Mouse (Mus musculus) kidney, embryonic 14.5 days (tissue): ENCODE results near the gene Scap. TPM values are rescaled to one million over a fixed set of nuclear protein-coding genes. Genes with fewer than 3 reads are reported as not detected.

Experiments used
- ATAC-seq: fragments of 200-750 bp; cut with Nextera tagmentation; 2 replicates; pipeline ENCODE4 v1.8.0; 2017; ENCODE audit warnings: moderate number of reproducible peaks, mild to moderate bottlenecking, moderate TSS enrichment, moderate library complexity; ENCODE audit not compliant: low FRiP score, low TSS enrichment
- H3K27ac ChIP-seq: fragments of 300-500 bp; sonication (generic); 2 replicates; pipeline ENCODE4 v1.5.1; 2014; ENCODE audit warnings: low read depth, mild to moderate bottlenecking, low read length, moderate library complexity, mixed read lengths
- H3K27me3 ChIP-seq: fragments of 300-500 bp; sonication (generic); 2 replicates; pipeline ENCODE4 v1.6.1; 2014; ENCODE audit warnings: mild to moderate bottlenecking, low read length; ENCODE audit not compliant: control insufficient read depth, insufficient read depth
- H3K36me3 ChIP-seq: fragments of 300-500 bp; sonication (generic); 2 replicates; pipeline ENCODE4 v1.6.1; 2014; ENCODE audit warnings: low read length, mixed read lengths; ENCODE audit not compliant: control insufficient read depth, insufficient read depth
- H3K4me1 ChIP-seq: fragments of 300-500 bp; sonication (generic); 2 replicates; pipeline ENCODE4 v1.6.1; 2014; ENCODE audit warnings: low read length, mixed read lengths; ENCODE audit not compliant: control insufficient read depth, insufficient read depth
- H3K4me2 ChIP-seq: fragments of 300-500 bp; sonication (generic); replicated peaks from 2 replicates; pipeline ENCODE4 v1.6.1; 2014; ENCODE audit warnings: low read depth, mild to moderate bottlenecking, low read length
- H3K4me3 ChIP-seq: fragments of 300-500 bp; sonication (generic); 2 replicates; pipeline ENCODE4 v1.5.1; 2014; ENCODE audit warnings: mild to moderate bottlenecking, low read length
- H3K9ac ChIP-seq: fragments of 300-500 bp; sonication (generic); 2 replicates; pipeline ENCODE4 v1.6.1; 2014; ENCODE audit warnings: low read depth, mild to moderate bottlenecking, low read length, moderate library complexity
- H3K9me3 ChIP-seq: fragments of 300-500 bp; sonication (generic); 2 replicates; pipeline ENCODE4 v1.6.1; 2016; ENCODE audit warnings: low read length; ENCODE audit not compliant: control insufficient read depth
- WGBS: fragments of 180-500 bp; shearing (Covaris S2); extraction: QIAGEN DNeasy Blood & Tissue Kit; methylation state at CpG from one replicate; pipeline ENCODE4 v1.1.7; 2014; 5-methylcytosine and 5-hydroxymethylcytosine counted together
- polyA plus RNA-seq: library from polyadenylated mRNA; unstranded; fragments of >200 nt; fragmentation: Nextera tagmentation; extraction: Ambion mirVana; gene quantifications from 2 replicates; pipeline ENCODE4 v1.2.1, GENCODE M21; 2014

Gene Scap
- polyA plus RNA-seq, 1 experiment from 2014 or later = 37.5 TPM

DNA sequence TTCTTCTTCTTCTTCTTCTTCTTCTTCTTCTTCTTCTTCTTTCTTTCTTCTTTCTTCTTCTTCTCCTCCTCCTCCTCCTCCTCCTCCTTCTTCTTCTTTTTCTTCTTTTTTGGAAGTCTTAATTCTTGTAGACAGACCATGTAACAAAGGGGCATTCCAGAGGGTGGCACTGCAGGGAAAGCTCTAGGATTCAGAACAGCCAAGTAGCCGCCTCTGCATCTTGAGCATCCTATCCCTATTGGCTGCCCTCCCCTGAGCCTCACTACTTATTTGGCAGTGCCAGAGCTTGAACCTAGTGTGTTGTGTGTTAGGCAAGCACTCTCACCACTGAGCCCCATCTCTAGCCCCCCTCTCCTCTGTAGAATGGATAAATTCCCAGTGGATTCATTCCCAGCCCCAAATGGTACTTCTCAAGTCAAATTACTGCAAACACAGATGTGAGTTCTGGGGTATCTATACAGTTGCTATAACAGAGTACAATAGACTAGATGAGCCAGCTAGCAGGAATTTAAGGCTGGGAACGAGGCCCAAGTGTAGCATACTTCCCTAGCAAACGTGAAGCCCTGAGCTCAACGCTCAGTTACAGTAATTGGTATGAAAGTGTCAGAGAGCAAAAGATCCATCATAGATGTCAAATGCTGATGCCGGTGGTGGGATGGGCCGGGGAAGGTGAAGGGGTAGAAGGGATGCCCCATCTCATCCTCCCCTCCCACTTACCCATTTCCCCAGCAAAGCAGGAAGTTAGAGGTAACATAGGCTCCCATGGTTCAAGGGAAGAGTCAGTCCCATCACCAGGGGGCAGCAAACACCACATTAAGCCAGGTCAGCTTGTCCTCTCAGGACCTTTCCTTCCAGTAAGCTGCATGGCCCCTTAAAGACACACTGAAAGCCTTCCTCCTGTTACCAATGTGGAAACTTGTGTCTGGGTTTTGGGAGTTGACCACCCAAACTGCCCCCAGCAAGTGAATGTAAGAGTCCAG lies 78.1 kb downstream of the Scap start:
- no peak overlapping the region for H3K4me2 ChIP-seq
- no peak overlapping the region for H3K4me3 ChIP-seq
- no peak overlapping the region for H3K27ac ChIP-seq
- 41% methylated on average over 6 of the region's 6 CpGs for WGBS
- no peak overlapping the region for H3K9ac ChIP-seq
- ATAC-seq = 0 out of 2 replicates have a peak, but pooled peaks have one; percentile 30
- no peaks in the 10 kb centered on the region for H3K36me3 ChIP-seq
- no peaks in the 10 kb centered on the region for H3K27me3 ChIP-seq
- H3K4me1 ChIP-seq = peaks cover 11% of the 10 kb centered on the region
- no peaks in the 10 kb centered on the region for H3K9me3 ChIP-seq

DNA sequence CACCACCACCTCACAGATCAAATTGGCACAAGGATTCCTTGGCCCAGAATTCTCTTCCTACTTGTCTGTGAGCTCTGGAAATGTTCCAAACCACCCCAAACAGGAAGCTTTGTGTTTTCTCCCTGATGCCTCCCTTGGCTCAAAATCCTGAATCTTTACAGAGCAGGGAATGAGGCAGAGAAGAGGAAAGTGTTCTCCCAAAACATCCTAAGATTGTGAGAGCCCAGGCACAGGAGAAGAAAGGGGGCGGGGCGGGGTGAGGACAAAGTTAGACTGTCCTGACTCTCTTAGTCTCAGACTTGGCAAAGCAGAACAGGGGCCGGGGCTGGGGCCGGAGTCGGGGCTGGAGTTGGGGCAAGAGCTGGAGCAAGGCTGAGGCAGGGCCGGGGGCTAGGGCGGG lies 79.8 kb downstream of the Scap start:
- no peak overlapping the region for H3K4me2 ChIP-seq
- H3K36me3 ChIP-seq = no peaks in the 10 kb centered on the region
- no peak for ATAC-seq
- H3K9ac ChIP-seq = no peak overlapping the region
- no peak overlapping the region for H3K4me3 ChIP-seq
- 80% methylated on average over 7 of the region's 7 CpGs for WGBS
- no peaks in the 10 kb centered on the region for H3K27me3 ChIP-seq
- no peak overlapping the region for H3K27ac ChIP-seq
- peaks cover 5% of the 10 kb centered on the region; the same call in 1 of the 2 replicates for H3K4me1 ChIP-seq
- H3K9me3 ChIP-seq = no peaks in the 10 kb centered on the region

DNA sequence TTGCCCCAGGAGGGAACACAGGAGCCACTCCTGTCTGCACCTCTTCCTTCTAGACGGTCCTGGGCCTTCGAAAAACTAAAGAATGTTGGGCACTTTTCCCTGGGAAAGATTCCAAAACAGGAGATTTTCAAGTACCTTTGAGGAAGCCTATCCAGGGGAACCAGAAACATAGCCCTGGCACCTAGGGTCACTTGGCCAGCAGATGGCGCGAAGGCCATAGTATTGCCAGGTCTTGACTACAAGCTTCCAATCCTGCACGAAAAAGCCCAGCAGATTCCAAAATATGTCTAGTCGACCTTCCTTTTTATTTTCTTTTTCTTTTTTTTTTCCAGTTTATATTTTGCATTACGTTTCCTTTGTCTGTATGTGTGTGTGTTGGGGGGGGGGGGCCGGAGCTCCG lies 80.7 kb downstream of the Scap start:
- Histone ChIP-seq H3K36me3 (no peaks in the 10 kb centered on the region), H3K9ac (no peak overlapping the region), H3K27ac (no peak overlapping the region), H3K4me1 (peaks cover 1% of the 10 kb centered on the region; the same call in 1 of the 2 replicates), H3K9me3 (no peaks in the 10 kb centered on the region), H3K4me2 (no peak overlapping the region), H3K27me3 (no peaks in the 10 kb centered on the region), H3K4me3 (no peak overlapping the region)
- ATAC-seq = no peak
- 52% methylated on average over 9 of the region's 9 CpGs for WGBS

DNA sequence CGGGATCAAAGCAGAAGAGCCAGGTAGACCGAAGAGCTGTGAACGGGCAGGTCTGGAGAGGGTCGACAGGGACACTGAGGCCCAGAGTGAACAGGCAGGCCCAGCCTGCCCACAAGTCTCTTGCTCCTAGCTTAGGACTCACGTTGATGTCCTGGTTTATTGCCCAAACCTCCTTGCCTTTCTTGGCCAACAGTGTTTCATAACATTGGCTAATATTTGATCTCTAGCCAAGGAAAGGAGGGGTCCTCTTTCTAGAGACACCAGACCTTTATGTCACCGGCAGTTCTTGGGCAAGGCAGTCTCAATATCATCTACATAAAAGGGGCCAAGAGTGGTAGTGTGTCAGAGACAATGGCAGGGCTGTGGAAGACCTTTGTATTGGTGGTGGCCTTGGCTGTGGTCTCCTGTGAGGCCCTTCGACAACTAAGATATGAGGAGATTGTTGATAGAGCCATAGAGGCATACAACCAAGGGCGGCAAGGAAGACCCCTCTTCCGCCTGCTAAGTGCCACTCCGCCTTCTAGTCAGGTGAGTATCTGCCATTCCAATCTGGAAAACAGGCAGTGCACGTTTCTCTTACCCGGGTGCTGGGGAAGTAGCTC lies 86.5 kb downstream of the Scap start, which contains the start of gene Ngp:
TSS of gene Ngp (plus strand) at position 237 of the 602 bp plus-strand sequence.
- Histone ChIP-seq H3K36me3 (no peaks in the 10 kb centered on the region), H3K27ac (no peak within 1 kb of the TSS), H3K9ac (no peak within 1 kb of the TSS), H3K9me3 (no peaks in the 10 kb centered on the region), H3K27me3 (no peaks in the 10 kb centered on the region), H3K4me3 (no peak within 1 kb of the TSS), H3K4me1 (no peaks in the 10 kb centered on the region), H3K4me2 (no peak within 1 kb of the TSS)
- ATAC-seq = no peak
- 90% methylated on average over 12 of the region's 12 CpGs for WGBS

DNA sequence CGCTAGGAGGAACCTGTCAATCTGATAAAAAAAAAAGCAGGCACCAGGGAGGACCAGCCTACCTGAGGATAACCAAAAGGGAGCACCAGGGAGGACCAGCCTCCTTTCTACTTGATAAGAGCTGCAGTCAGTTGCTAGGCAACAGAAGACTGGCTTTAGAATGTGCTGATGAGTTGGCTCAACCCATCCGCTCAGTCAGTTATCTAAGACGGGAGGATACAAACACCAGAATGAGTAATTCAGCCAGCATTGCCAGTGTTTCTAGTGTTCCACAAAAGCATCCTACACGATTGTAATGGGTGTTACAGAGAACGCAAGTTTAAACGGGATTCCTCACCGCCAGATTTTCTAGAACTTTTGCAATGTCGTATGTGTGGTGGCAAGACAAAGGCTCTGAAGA lies 98.2 kb downstream of the Scap start:
- no peaks in the 10 kb centered on the region for H3K4me1 ChIP-seq

DNA sequence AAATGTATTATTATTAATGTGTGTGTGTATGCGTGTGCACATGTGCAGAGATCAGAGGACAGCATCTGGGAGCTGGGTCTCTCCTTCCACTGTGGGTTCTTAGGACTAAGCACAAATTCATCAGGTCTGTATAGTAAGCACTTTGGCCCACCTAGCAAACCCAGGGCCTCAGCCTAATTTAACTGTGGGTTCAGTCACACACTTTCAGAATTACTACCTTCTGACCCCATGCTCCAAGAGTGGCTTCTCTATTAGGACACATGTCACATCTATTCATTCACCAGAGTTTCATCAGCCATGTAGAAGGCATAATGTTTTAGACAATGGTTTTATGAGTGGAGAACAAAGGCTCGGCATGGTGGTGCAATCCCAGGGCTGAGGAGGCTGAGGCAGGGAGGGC lies 100.0 kb downstream of the Scap start:
- H3K9me3 ChIP-seq = no peaks in the 10 kb centered on the region
- H3K27me3 ChIP-seq = no peaks in the 10 kb centered on the region
- H3K9ac ChIP-seq = no peak overlapping the region
- peaks cover 33% of the 10 kb centered on the region for H3K36me3 ChIP-seq
- no peak overlapping the region for H3K4me3 ChIP-seq
- no peak overlapping the region for H3K4me2 ChIP-seq
- H3K27ac ChIP-seq = no peak overlapping the region
- WGBS = 96% methylated on average over 2 of the region's 2 CpGs
- ATAC-seq = no peak
- H3K4me1 ChIP-seq = no peaks in the 10 kb centered on the region

More for the DNA sequence above, 98.2 kb downstream of the Scap start:
- ATAC-seq = no peak
- WGBS = 89% methylated on average over 8 of the region's 8 CpGs
- Histone ChIP-seq H3K4me2 (no peak overlapping the region), H3K36me3 (peaks cover 35% of the 10 kb centered on the region), H3K4me3 (no peak overlapping the region), H3K27me3 (no peaks in the 10 kb centered on the region), H3K27ac (no peak overlapping the region), H3K9ac (no peak overlapping the region), H3K9me3 (no peaks in the 10 kb centered on the region)

Other genes with a start within 250 kb of the Scap start
- gene Smarcc1, start 215.6 kb upstream of the Scap start, polyA plus RNA-seq = 99.3 and 198 TPM in 2 replicates
- gene Dhx30, start 215.5 kb upstream of the Scap start, polyA plus RNA-seq = 122 and 142 TPM in 2 replicates
- gene Cspg5, start 89.5 kb upstream of the Scap start, polyA plus RNA-seq = 0.76 and 1.4 TPM in 2 replicates
- 32.3 and 33.8 TPM in 2 replicates for gene Elp6, start 28.1 kb upstream of the Scap start, polyA plus RNA-seq
- gene Ptpn23, start 74.9 kb downstream of the Scap start, polyA plus RNA-seq = 16.1 and 18.6 TPM in 2 replicates
- gene Ngp, start 86.5 kb downstream of the Scap start, polyA plus RNA-seq = not detected in 2 replicates
- 5.1 and 10.5 TPM in 2 replicates for gene Klhl18, start 143.4 kb downstream of the Scap start, polyA plus RNA-seq
- 1.2 TPM in 2 replicates for gene Kif9, start 143.7 kb downstream of the Scap start, polyA plus RNA-seq
- 46.5 and 55.9 TPM in 2 replicates for gene Setd2, start 199.3 kb downstream of the Scap start, polyA plus RNA-seq